Mouse (Mus musculus) brain, embryonic 14.5 days (tissue): ENCODE measurements at regions not wholly inside any gene's neighbourhood (a gene's known extent, or its start where the extent isn't known, plus 50 kb on each side); places are given as distances from the start of the nearest gene placed in this dataset.

Experiments
- DNase-seq: peaks from one replicate; pipeline ENCODE4 v3.0.0-alpha.2; 2011; ENCODE audit warnings: low read depth
- CTCF ChIP-seq: fragments of 200-500 bp; IDR thresholded peaks from 2 replicates; pipeline ENCODE4 v1.5.1; 2012; ENCODE audit warnings: inconsistent platforms, mild to moderate bottlenecking, moderate library complexity, borderline replicate concordance; ENCODE audit not compliant: insufficient read depth, insufficient read length; ENCODE audit errors: extremely low read depth
- POLR2A ChIP-seq: fragments of 200-500 bp; IDR thresholded peaks from 2 replicates; pipeline ENCODE4 v1.6.1; 2012; ENCODE audit warnings: mild to moderate bottlenecking, inconsistent platforms, borderline replicate concordance; ENCODE audit not compliant: poor library complexity, insufficient read depth, insufficient read length, severe bottlenecking; ENCODE audit errors: extremely low read depth

GRCm38 (mm10) chrX:99201081-99201480, 65.2 kb downstream of the Efnb1 start:
- no peak for DNase-seq
- no peak for TF ChIP-seq CTCF
- TF ChIP-seq POLR2A, result no peak

GRCm38 (mm10) chrX:99199669-99200068, 63.7 kb downstream of the Efnb1 start:
- no peak for TF ChIP-seq CTCF
- no peak for TF ChIP-seq POLR2A
- DNase-seq, result no peak

- TF ChIP-seq CTCF (no peak), POLR2A (peak; percentile 11; the same call in 1 of the 2 replicates)
- peak; percentile 97 for DNase-seq
These were observed 63.2 kb downstream of the Efnb1 start for GRCm38 (mm10) chrX:99198961-99199631.
